Mouse (Mus musculus) cerebellum, adult 2 months (tissue): Measurements from ENCODE around the gene Clip1.

Source experiments
- CTCF ChIP-seq: fragments of 200-500 bp; IDR thresholded peaks from 2 replicates; pipeline ENCODE4 v1.5.1; 2011; ENCODE audit warnings: low read depth, mild to moderate bottlenecking, control low read depth, low read length, moderate library complexity, borderline replicate concordance; ENCODE audit not compliant: insufficient read depth
- POLR2A ChIP-seq: fragments of 200-500 bp; IDR thresholded peaks from 2 replicates; pipeline ENCODE4 v1.6.1; 2011; ENCODE audit warnings: low read length, control low read depth, borderline replicate concordance; ENCODE audit not compliant: insufficient read depth

GRCm38 (mm10) chr5:123614246-123614645, 70.2 kb downstream of the Clip1 start:
- TF ChIP-seq CTCF, result no peak
- no peak for TF ChIP-seq POLR2A
